Mouse (Mus musculus) stomach, postnatal 0 days (tissue): ENCODE results near the gene Tbcel. TPM values are rescaled to one million over a fixed set of nuclear protein-coding genes. Genes with fewer than 3 reads are reported as not detected.

Experiments
- ATAC-seq: fragments of 200-750 bp; cut with Nextera tagmentation; 2 replicates; pipeline ENCODE4 v1.8.0; 2017; ENCODE audit not compliant: low FRiP score, low TSS enrichment
- DNase-seq: peaks from one replicate; pipeline ENCODE4 v3.0.0-alpha.2; 2016; ENCODE audit warnings: low spot score
- H3K27ac ChIP-seq: fragments of 300-500 bp; sonication (generic); replicated peaks from 2 replicates; pipeline ENCODE4 v1.5.1; 2014; ENCODE audit warnings: mild to moderate bottlenecking, control low read depth
- H3K27me3 ChIP-seq: fragments of 300-500 bp; sonication (generic); 2 replicates; pipeline ENCODE4 v1.6.1; 2014; ENCODE audit warnings: low read length; ENCODE audit not compliant: control insufficient read depth, insufficient read depth
- H3K36me3 ChIP-seq: fragments of 300-500 bp; sonication (generic); 2 replicates; pipeline ENCODE4 v1.6.1; 2014; ENCODE audit warnings: low read length, mixed read lengths; ENCODE audit not compliant: control insufficient read depth, insufficient read depth
- H3K4me1 ChIP-seq: fragments of 300-500 bp; sonication (generic); replicated peaks from 2 replicates; pipeline ENCODE4 v1.6.1; 2014; ENCODE audit warnings: antibody characterized with exemption; ENCODE audit not compliant: control insufficient read depth, insufficient read depth
- H3K4me2 ChIP-seq: fragments of 300-500 bp; sonication (generic); replicated peaks from 2 replicates; pipeline ENCODE4 v1.6.1; 2014; ENCODE audit warnings: low read depth, mild to moderate bottlenecking, control low read depth, moderate library complexity
- H3K4me3 ChIP-seq: fragments of 300-500 bp; sonication (generic); 2 replicates; pipeline ENCODE4 v1.5.1; 2014; ENCODE audit warnings: low read depth, low read length, control low read depth
- H3K9ac ChIP-seq: fragments of 300-500 bp; sonication (generic); 2 replicates; pipeline ENCODE4 v1.6.1; 2014; ENCODE audit warnings: mild to moderate bottlenecking, low read length, control low read depth, mixed read lengths
- H3K9me3 ChIP-seq: fragments of 300-500 bp; sonication (generic); 2 replicates; pipeline ENCODE4 v1.6.1; 2016; ENCODE audit warnings: low read length; ENCODE audit not compliant: control insufficient read depth
- CTCF ChIP-seq: IDR thresholded peaks from 2 replicates; pipeline ENCODE4 v1.5.1; 2016; ENCODE audit warnings: antibody characterized with exemption, low read depth, mild to moderate bottlenecking, moderate library complexity
- EP300 ChIP-seq: optimal IDR thresholded peaks from 2 replicates; pipeline ENCODE3; 2016; ENCODE audit warnings: antibody characterized with exemption
- WGBS: fragments of 180-500 bp; shearing (Covaris S2); extraction: QIAGEN DNeasy Blood & Tissue Kit; methylation state at CpG from one replicate; pipeline ENCODE4 v1.1.7; 2014; 5-methylcytosine and 5-hydroxymethylcytosine counted together
- polyA plus RNA-seq: library from polyadenylated mRNA; unstranded; fragments of >200 nt; fragmentation: Nextera tagmentation; extraction: Ambion mirVana; gene quantifications from 2 replicates; pipeline ENCODE4 v1.2.1, GENCODE M21; 2015

Gene Tbcel
- polyA plus RNA-seq, 1 experiment from 2014 or later, result 3.0 TPM

- DNase-seq (no peak), ATAC-seq (no peak)
- Histone ChIP-seq H3K4me2 (no peak overlapping the region), H3K9ac (no peak overlapping the region), H3K9me3 (no peaks in the 10 kb centered on the region), H3K27me3 (no peaks in the 10 kb centered on the region), H3K4me3 (no peak overlapping the region), H3K4me1 (no peaks in the 10 kb centered on the region), H3K36me3 (no peaks in the 10 kb centered on the region), H3K27ac (no peak overlapping the region)
- 71% methylated on average over 8 of the region's 8 CpGs for WGBS
- no peak for TF ChIP-seq EP300
These were observed 120.6 kb downstream of the Tbcel start for GRCm38 (mm10) chr9:42387038-42387437.

DNA sequence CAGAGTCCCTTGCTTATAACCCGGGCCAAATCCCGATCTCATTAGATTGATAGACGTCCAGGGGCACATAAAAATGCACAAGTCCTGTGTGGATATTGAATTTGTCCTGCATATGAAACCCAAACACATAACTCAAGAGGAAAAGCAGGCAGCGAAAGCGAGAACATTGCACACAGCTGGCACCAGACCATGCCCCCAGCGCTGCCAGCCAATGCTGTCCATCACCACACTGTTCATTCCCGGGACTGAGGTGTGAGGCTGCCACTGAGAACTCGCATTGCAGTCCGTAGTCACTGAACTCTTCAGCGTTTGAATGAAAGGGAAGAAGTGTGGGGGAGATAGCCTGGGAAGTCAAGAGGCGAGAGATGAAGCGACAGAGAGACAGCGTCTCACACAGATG lies 122.0 kb downstream of the Tbcel start:
- no peak for DNase-seq
- WGBS, result 77% methylated on average over 13 of the region's 13 CpGs
- no peaks in the 10 kb centered on the region for H3K4me1 ChIP-seq

GRCm38 (mm10) chr9:42382628-42383347 lies 124.8 kb downstream of the Tbcel start:
- no peaks in the 10 kb centered on the region for H3K9me3 ChIP-seq
- 85% methylated on average over 8 of the region's 8 CpGs for WGBS
- ATAC-seq (no peak), DNase-seq (no peak)
- TF ChIP-seq EP300, result no peak
- TF ChIP-seq CTCF, result no peak
- no peak overlapping the region for H3K4me2 ChIP-seq
- H3K27me3 ChIP-seq, result no peaks in the 10 kb centered on the region
- no peak overlapping the region for H3K4me3 ChIP-seq
- no peaks in the 10 kb centered on the region for H3K4me1 ChIP-seq
- H3K9ac ChIP-seq, result no peak overlapping the region
- no peaks in the 10 kb centered on the region for H3K36me3 ChIP-seq
- no peak overlapping the region for H3K27ac ChIP-seq

More for the DNA sequence above, 122.0 kb downstream of the Tbcel start:
- Histone ChIP-seq H3K4me2 (no peak overlapping the region), H3K4me3 (no peak overlapping the region), H3K9me3 (no peaks in the 10 kb centered on the region), H3K36me3 (no peaks in the 10 kb centered on the region), H3K9ac (no peak overlapping the region), H3K27ac (no peak overlapping the region), H3K27me3 (no peaks in the 10 kb centered on the region)
- no peak for TF ChIP-seq CTCF
- no peak for TF ChIP-seq EP300
- no peak for ATAC-seq

- Histone ChIP-seq H3K4me1 (no peaks in the 10 kb centered on the region), H3K36me3 (no peaks in the 10 kb centered on the region), H3K27ac (no peak overlapping the region), H3K4me2 (no peak overlapping the region), H3K9me3 (no peaks in the 10 kb centered on the region), H3K27me3 (no peaks in the 10 kb centered on the region), H3K9ac (no peak overlapping the region), H3K4me3 (no peak overlapping the region)
- DNase-seq (no peak), ATAC-seq (no peak)
- 79% methylated on average over 5 of the region's 5 CpGs for WGBS
- TF ChIP-seq CTCF (no peak), EP300 (no peak)
These were observed 125.5 kb downstream of the Tbcel start for GRCm38 (mm10) chr9:42382063-42382462.

DNA sequence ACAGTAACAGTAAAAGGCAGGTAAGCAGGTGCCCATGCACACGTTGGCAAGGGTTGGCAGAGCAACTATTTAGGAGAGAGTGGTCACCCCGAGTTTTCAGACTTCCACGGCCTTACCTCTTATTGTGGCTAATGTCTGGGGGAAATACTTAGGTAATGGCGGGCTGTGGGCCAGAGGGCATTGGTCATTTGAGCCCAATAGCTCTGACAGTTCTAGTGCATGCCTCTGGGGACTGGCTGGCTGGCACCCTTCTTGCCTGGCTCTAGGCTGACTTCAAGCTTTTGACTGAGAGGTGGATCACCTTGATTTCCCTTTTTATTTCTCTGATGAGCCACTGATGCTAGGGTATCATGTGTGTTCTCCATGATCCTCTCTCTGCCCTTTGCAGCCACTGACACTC lies 129.5 kb downstream of the Tbcel start:
- H3K36me3 ChIP-seq, result no peaks in the 10 kb centered on the region
- no peak overlapping the region for H3K4me2 ChIP-seq
- WGBS, result 88% methylated on average over 4 of the region's 4 CpGs
- TF ChIP-seq CTCF (no peak), EP300 (no peak)
- no peaks in the 10 kb centered on the region for H3K9me3 ChIP-seq
- no peak overlapping the region for H3K4me3 ChIP-seq
- ATAC-seq (no peak), DNase-seq (no peak)
- H3K9ac ChIP-seq, result no peak overlapping the region
- no peak overlapping the region for H3K27ac ChIP-seq
- no peaks in the 10 kb centered on the region for H3K27me3 ChIP-seq
- H3K4me1 ChIP-seq, result no peaks in the 10 kb centered on the region

DNA sequence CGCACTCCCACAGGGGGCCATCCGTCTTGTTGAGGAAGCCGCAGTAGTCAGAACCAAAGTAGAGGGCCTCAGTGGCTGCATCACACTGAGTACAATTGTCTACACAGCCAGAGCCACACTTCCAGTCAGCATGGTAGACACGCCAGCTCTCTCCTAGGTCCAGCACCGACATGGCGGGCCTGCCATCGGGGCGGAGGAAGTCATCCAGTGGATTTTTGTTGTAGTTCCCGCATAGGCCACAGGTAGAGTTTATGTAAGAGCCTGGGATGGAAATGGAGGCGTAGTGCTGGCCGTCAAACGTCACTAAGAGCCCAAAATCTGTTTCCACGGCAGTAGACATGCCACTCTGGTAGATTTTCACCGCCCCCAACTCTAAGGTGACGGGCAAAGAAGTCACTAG lies 130.0 kb downstream of the Tbcel start:
- no peak overlapping the region for H3K4me2 ChIP-seq
- H3K4me3 ChIP-seq, result no peak overlapping the region
- no peaks in the 10 kb centered on the region for H3K4me1 ChIP-seq
- no peaks in the 10 kb centered on the region for H3K36me3 ChIP-seq
- DNase-seq (no peak), ATAC-seq (no peak)
- H3K27ac ChIP-seq, result no peak overlapping the region
- H3K9ac ChIP-seq, result no peak overlapping the region
- H3K9me3 ChIP-seq, result no peaks in the 10 kb centered on the region
- WGBS, result 95% methylated on average over 15 of the region's 15 CpGs
- TF ChIP-seq EP300 (no peak), CTCF (no peak)
- no peaks in the 10 kb centered on the region for H3K27me3 ChIP-seq
